Mouse (Mus musculus) layer of hippocampus, adult 2 months (tissue): Measurements from ENCODE around the gene Cypt12. TPM values are rescaled to one million over a fixed set of nuclear protein-coding genes. Genes with fewer than 3 reads are reported as not detected.

ENCODE experiments used
- DNase-seq, 2 experiments: peaks; one replicate each; pipeline ENCODE4 v3.0.0; 2022; ENCODE audit warnings: low spot score in 2 of 2
- H3K27ac ChIP-seq: fragments of 200-600 bp; 2 replicates; pipeline ENCODE4 v1.8.1; 2022
- H3K4me3 ChIP-seq: fragments of 200-600 bp; 2 replicates; pipeline ENCODE4 v1.8.1; 2022; ENCODE audit warnings: mild to moderate bottlenecking
- CTCF ChIP-seq: fragments of 200-600 bp; conservative IDR thresholded peaks from 2 replicates; pipeline ENCODE4 v1.8.1; 2022; ENCODE audit warnings: antibody characterized with exemption, mild to moderate bottlenecking, moderate library complexity
- long read RNA-seq, 2 experiments: library from polyadenylated mRNA; stranded (forward); transcript quantifications; one replicate each; pipeline ENCODE4 v2.0.0; 2021; ENCODE audit warnings: borderline mapping rate in 2 of 2
- total RNA-seq, 2 experiments: library from RNA; stranded (reverse); gene quantifications; 2 replicates each; pipeline ENCODE4 v1.2.3; 2021

Gene Cypt12
- total RNA-seq, result not detected
- long read RNA-seq, experiment 1, result 0 reads
- long read RNA-seq, experiment 2, result 0 reads

DNA sequence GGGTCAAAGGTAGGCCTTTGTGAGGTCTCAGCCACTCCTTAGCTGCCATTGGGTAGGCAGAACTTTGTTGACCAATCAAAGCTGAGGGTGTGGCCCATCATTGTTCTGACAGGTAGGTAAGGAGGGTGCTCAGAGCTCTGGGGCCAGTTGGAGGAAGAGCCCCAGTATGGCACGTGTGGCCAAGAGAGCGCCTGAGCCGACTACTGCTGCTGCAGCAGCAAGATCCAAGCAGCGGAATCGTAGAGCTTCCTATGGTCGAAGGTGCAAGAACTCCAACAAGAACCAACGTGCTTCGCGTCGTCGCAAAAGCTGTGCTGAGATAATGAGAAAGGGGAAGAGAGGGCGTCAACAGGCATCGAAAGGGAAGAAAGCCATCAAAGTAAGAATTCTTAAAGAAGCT lies at the start of gene Cypt12:
Gene Cypt12 (plus strand): TSS at position 112 of the 400 bp plus-strand sequence.
- no peak within 1 kb of the TSS for H3K27ac ChIP-seq
- no peak for TF ChIP-seq CTCF
- no peak within 1 kb of the TSS for H3K4me3 ChIP-seq
- no peak for DNase-seq

GRCm38 (mm10) chr3:17913796-17914195 lies 34.4 kb upstream of the Cypt12 start:
- Histone ChIP-seq H3K4me3 (no peak overlapping the region), H3K27ac (no peak overlapping the region)
- DNase-seq, result no peak
- no peak for TF ChIP-seq CTCF

- no peak for TF ChIP-seq CTCF
- H3K4me3 ChIP-seq, result no peak overlapping the region
- no peak overlapping the region for H3K27ac ChIP-seq
- no peak for DNase-seq
Measured at GRCm38 (mm10) chr3:17940206-17940605, 8.0 kb upstream of the Cypt12 start.
